Mouse (Mus musculus) embryonic facial prominence, embryonic 15.5 days (tissue): Measurements from ENCODE around the gene Kcnq1. TPM values are rescaled to one million over a fixed set of nuclear protein-coding genes. Genes with fewer than 3 reads are reported as not detected.
A peak's percentile ranks its signal among the peaks of the same experiment; 100 is the strongest.

Experiments
- ATAC-seq: fragments of 200-750 bp; cut with Nextera tagmentation; 2 replicates; pipeline ENCODE4 v1.8.0; 2017; ENCODE audit warnings: low read depth, moderate TSS enrichment; ENCODE audit not compliant: insufficient number of reproducible peaks, low FRiP score, low TSS enrichment
- H3K27ac ChIP-seq: fragments of 300-500 bp; sonication (generic); replicated peaks from 2 replicates; pipeline ENCODE4 v1.5.1; 2015; ENCODE audit warnings: mild to moderate bottlenecking, inconsistent platforms
- H3K27me3 ChIP-seq: fragments of 300-500 bp; sonication (generic); 2 replicates; pipeline ENCODE4 v1.6.1; 2015; ENCODE audit warnings: inconsistent platforms
- H3K36me3 ChIP-seq: fragments of 300-500 bp; sonication (generic); 2 replicates; pipeline ENCODE4 v1.6.1; 2015; ENCODE audit warnings: mild to moderate bottlenecking, inconsistent platforms
- H3K4me1 ChIP-seq: fragments of 300-500 bp; sonication (generic); 2 replicates; pipeline ENCODE4 v1.6.1; 2015; ENCODE audit warnings: inconsistent platforms
- H3K4me2 ChIP-seq: fragments of 300-500 bp; sonication (generic); replicated peaks from 2 replicates; pipeline ENCODE4 v1.6.1; 2015; ENCODE audit warnings: mild to moderate bottlenecking, inconsistent platforms
- H3K4me3 ChIP-seq: fragments of 300-500 bp; sonication (generic); replicated peaks from 2 replicates; pipeline ENCODE4 v1.5.1; 2015; ENCODE audit warnings: mild to moderate bottlenecking, inconsistent platforms
- H3K9ac ChIP-seq: fragments of 300-500 bp; sonication (generic); 2 replicates; pipeline ENCODE4 v1.6.1; 2015; ENCODE audit warnings: inconsistent platforms
- H3K9me3 ChIP-seq: fragments of 300-500 bp; sonication (generic); replicated peaks from 2 replicates; pipeline ENCODE4 v1.6.1; 2016; ENCODE audit warnings: inconsistent platforms
- WGBS: fragments of 180-500 bp; shearing (Covaris S2); methylation state at CpG from one replicate; pipeline ENCODE4 v1.1.7; 2015; 5-methylcytosine and 5-hydroxymethylcytosine counted together
- polyA plus RNA-seq: library from polyadenylated mRNA; unstranded; fragments of >200 nt; fragmentation: Nextera tagmentation; extraction: Ambion mirVana; gene quantifications from 2 replicates; pipeline ENCODE4 v1.2.1, GENCODE M21; 2015

The Kcnq1 gene
- polyA plus RNA-seq, 1 experiment from 2014 or later = 1.4 TPM

- Histone ChIP-seq H3K27me3 (no peaks in the 10 kb centered on the region), H3K9me3 (0 out of 2 replicates have a peak, but pooled peaks cover 3% of the 10 kb centered on the region), H3K4me3 (peak overlapping the region; percentile 58), H3K27ac (peak overlapping the region; percentile 85), H3K9ac (peak overlapping the region; percentile 35), H3K36me3 (no peaks in the 10 kb centered on the region), H3K4me2 (peak overlapping the region; percentile 43), H3K4me1 (peaks cover 24% of the 10 kb centered on the region)
- peak; percentile 91 for ATAC-seq
- 48% methylated on average over 17 of the region's 17 CpGs for WGBS
Measured at GRCm38 (mm10) chr7:143296384-143296801, 190.2 kb downstream of the Kcnq1 start.

DNA sequence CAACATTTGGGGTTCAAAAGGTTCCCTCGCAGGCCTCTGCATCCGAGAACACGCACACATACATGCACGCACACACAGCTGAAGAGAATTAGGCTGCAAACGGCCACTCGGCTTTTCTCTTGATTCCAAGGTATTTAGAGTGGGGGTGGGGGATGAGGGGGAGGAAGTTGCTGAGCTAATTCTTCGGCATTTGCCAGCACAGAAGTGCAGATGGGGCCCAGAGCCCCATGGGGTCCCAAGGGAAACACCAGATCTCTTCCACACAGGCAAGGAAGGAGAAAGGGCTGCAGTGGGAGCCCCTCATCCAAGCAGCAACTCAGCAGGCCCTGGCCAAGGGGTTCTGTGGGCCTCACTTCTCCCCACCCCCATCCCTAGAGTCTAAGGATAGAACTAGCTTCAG is 193.9 kb downstream of the Kcnq1 start:
- Histone ChIP-seq H3K27me3 (no peaks in the 10 kb centered on the region), H3K9ac (no peak overlapping the region), H3K4me1 (peaks cover 26% of the 10 kb centered on the region), H3K9me3 (0 out of 2 replicates have a peak, but pooled peaks cover 3% of the 10 kb centered on the region), H3K36me3 (no peaks in the 10 kb centered on the region), H3K4me3 (no peak overlapping the region), H3K4me2 (no peak overlapping the region), H3K27ac (peak overlapping the region; percentile 79)
- 22% methylated on average over 7 of the region's 7 CpGs for WGBS
- ATAC-seq = peak; percentile 43

DNA sequence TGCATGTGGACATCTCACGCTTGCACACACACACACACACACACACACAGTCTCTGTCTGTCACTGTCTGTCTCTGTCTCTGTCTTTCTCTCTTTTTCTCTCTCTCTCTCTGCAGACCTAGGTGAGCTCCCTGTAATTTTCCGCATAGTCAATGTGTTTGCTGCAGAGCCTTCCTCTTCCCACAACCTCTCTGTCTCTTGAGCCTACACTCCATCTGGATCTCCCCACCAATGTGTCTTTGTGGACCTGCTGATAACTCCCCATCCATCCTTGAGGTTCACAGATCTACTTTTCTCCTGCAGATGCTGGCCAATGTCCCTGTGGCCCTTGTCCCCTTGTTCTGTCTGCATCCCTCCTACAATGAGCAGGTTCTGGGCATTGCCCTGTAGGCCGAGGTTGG is 194.5 kb downstream of the Kcnq1 start:
- WGBS = 89% methylated on average over 3 of the region's 3 CpGs
- Histone ChIP-seq H3K27me3 (no peaks in the 10 kb centered on the region), H3K9me3 (no peaks in the 10 kb centered on the region), H3K4me3 (no peak overlapping the region), H3K4me2 (no peak overlapping the region), H3K4me1 (peaks cover 33% of the 10 kb centered on the region), H3K9ac (no peak overlapping the region), H3K36me3 (no peaks in the 10 kb centered on the region), H3K27ac (peak overlapping the region; percentile 79)
- ATAC-seq = no peak

GRCm38 (mm10) chr7:143302156-143302555 is 196.0 kb downstream of the Kcnq1 start:
- WGBS = 80% methylated on average over 7 of the region's 7 CpGs
- no peaks in the 10 kb centered on the region for H3K36me3 ChIP-seq

DNA sequence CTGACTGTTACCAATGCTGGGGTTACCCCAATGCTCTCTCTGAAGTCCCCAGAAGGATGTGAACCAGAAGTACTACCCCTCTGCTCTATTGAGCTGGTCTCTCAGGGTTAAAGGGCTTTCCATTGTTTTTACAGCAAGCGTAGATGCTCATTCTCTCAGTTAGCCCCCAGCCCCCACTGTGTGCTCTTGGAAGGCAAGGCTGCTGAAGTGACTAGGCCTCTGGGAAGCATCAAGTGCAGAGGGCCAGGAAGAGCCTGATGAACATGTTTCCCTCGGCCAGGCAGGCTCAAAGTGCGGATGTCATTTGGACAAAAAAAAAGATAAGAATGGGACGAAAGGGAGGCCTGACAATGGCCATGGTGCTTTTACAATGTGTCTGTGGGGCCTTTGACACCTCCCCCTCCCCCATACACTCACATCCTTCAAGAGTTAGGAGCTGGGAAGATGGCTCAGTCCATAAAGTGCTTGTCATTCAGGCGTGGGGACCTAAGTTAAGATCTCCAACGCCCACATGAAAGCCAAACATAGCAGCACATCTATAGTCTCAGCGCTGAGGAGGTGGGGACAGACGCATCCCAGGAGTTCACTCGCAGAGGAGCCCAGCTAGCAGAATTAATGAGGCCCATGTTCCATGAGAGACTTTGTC is 196.6 kb downstream of the Kcnq1 start:
- 71% methylated on average over 9 of the region's 9 CpGs for WGBS
- no peak overlapping the region for H3K27ac ChIP-seq
- no peak for ATAC-seq
- H3K4me3 ChIP-seq = no peak overlapping the region
- no peaks in the 10 kb centered on the region for H3K27me3 ChIP-seq
- no peak overlapping the region for H3K4me2 ChIP-seq
- no peaks in the 10 kb centered on the region for H3K36me3 ChIP-seq
- H3K9me3 ChIP-seq = no peaks in the 10 kb centered on the region
- H3K9ac ChIP-seq = no peak overlapping the region
- peaks cover 36% of the 10 kb centered on the region for H3K4me1 ChIP-seq

More at GRCm38 (mm10) chr7:143302156-143302555, 196.0 kb downstream of the Kcnq1 start:
- Histone ChIP-seq H3K4me3 (no peak overlapping the region), H3K27me3 (no peaks in the 10 kb centered on the region), H3K4me1 (peaks cover 38% of the 10 kb centered on the region), H3K4me2 (no peak overlapping the region), H3K9ac (no peak overlapping the region), H3K27ac (no peak overlapping the region), H3K9me3 (no peaks in the 10 kb centered on the region)
- ATAC-seq = no peak

DNA sequence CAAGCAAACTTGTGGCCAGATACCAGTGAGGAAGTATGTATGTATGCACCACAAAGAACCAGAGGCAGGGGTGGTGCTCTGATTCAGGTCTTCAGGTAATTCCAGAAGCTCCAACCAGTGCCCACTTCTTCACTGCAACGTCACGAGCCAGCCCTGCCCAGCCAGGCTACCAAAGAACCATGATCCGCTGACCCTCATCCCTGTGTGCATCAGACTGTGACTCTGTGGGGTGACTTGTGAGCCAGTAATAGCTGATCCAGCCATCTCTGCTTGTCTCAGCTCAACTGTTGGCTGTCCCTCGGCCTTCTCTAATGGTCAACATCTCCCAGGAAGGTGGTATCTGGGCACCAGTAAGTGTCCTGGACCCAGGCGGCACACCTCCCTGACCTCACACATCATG is 197.4 kb downstream of the Kcnq1 start:
- no peak overlapping the region for H3K4me2 ChIP-seq
- H3K27me3 ChIP-seq = no peaks in the 10 kb centered on the region
- H3K9ac ChIP-seq = no peak overlapping the region
- H3K4me3 ChIP-seq = no peak overlapping the region
- WGBS = 92% methylated on average over 5 of the region's 5 CpGs
- no peaks in the 10 kb centered on the region for H3K9me3 ChIP-seq
- H3K4me1 ChIP-seq = peaks cover 36% of the 10 kb centered on the region
- no peak for ATAC-seq
- H3K27ac ChIP-seq = no peak overlapping the region
- H3K36me3 ChIP-seq = no peaks in the 10 kb centered on the region

DNA sequence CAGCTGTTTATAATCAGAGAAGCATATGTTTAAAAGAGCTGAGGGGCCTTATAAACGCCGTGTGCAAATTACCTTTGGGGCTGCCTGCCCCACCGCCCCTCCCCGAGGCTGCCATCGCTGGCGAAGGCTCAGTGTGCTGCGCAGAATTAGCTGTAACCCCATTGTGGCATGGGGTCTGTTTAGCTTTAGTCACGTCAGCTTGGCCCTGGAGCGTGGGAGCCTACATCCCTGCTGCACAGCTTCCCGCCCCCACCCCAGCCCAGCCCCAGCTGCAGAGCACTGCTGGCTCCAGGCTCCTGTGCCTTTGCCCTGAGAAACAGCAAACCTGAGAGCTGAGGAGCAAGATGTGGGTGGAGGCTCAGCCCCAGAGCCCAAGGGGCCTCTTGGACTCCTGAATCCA is 199.6 kb downstream of the Kcnq1 start:
- WGBS = 22% methylated on average over 10 of the region's 10 CpGs
- no peaks in the 10 kb centered on the region for H3K9me3 ChIP-seq
- H3K4me3 ChIP-seq = no peak overlapping the region
- no peaks in the 10 kb centered on the region for H3K36me3 ChIP-seq
- ATAC-seq = peak; percentile 88
- 0 out of 2 replicates have a peak overlapping the region, but pooled peaks have one; percentile 17 for H3K4me2 ChIP-seq
- no peak overlapping the region for H3K9ac ChIP-seq
- H3K4me1 ChIP-seq = peaks cover 44% of the 10 kb centered on the region
- H3K27me3 ChIP-seq = no peaks in the 10 kb centered on the region
- peak overlapping the region; percentile 83 for H3K27ac ChIP-seq

DNA sequence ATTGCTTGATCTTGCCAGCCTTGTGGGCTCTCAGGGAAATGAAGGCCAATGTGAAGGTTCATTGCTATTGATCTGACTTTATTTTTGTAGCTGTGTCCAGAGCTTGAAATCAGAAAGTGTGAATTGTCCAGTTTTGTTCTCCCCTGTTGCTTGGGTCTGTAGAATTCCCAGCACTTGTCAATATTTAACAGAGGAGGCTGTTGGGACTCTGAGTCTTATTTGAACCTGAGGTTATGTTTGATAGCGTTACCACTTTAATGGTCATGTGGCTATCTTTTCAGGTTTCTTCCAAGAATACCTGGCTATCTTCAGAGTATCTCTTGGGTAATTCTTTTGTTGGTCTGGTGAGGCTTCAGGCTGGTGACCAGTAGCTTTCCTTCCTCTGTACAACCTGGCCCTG is 201.8 kb downstream of the Kcnq1 start:
- Histone ChIP-seq H3K9ac (no peak overlapping the region), H3K27ac (no peak overlapping the region), H3K9me3 (no peaks in the 10 kb centered on the region), H3K27me3 (no peaks in the 10 kb centered on the region), H3K36me3 (no peaks in the 10 kb centered on the region), H3K4me2 (no peak overlapping the region), H3K4me3 (no peak overlapping the region), H3K4me1 (peaks cover 47% of the 10 kb centered on the region)
- ATAC-seq = no peak
- 97% methylated on average over 1 of the region's 1 CpGs for WGBS

GRCm38 (mm10) chr7:143310311-143310710 is 204.1 kb downstream of the Kcnq1 start:
- Histone ChIP-seq H3K9me3 (no peaks in the 10 kb centered on the region), H3K27me3 (no peaks in the 10 kb centered on the region), H3K4me2 (no peak overlapping the region), H3K9ac (no peak overlapping the region), H3K4me1 (peaks cover 51% of the 10 kb centered on the region), H3K4me3 (no peak overlapping the region), H3K36me3 (no peaks in the 10 kb centered on the region), H3K27ac (peak overlapping the region; percentile 85)
- 23% methylated on average over 3 of the region's 3 CpGs for WGBS
- no peak for ATAC-seq

DNA sequence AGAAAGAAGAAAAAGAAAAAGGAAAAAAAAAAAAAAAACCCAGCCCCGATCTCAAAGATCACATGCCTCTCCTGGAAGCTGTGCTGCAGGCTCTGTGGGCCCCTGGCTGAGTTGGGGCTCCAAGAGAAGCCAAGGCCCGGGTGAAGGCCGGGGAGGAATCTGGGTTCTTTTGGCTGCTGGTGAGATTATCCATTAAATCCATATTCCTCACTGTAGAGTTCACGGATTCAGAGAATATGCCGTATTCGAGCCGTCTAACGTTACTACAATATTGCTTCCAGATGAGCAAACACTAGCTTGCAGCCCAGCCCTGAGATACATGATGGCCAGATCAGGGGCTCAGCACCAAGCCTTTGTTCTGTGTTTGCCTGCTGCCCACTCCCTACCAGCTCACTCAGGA is 204.7 kb downstream of the Kcnq1 start:
- peaks cover 46% of the 10 kb centered on the region for H3K4me1 ChIP-seq

DNA sequence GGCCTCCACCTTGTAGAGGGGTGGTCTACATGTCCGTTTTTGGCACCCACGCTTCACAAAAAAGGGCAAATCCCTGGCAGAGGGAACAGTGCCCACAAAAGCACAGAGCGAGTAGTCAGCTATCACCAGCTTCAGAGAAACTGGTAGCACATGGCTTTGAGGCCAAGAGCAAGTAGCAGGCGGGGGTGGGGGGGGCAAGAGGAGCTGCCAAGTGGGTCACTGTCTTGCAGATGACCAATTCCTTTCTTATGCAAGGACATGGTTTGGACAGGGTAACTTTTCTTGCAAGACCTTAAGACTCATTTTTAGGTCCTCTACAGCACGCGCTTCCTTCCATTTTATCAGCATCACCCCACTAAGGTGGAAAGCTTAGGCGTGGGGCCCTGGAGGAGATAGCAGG is 205.3 kb downstream of the Kcnq1 start:
- ATAC-seq = no peak

More for the DNA sequence above, 204.7 kb downstream of the Kcnq1 start:
- Histone ChIP-seq H3K9ac (no peak overlapping the region), H3K4me3 (no peak overlapping the region), H3K27ac (peak overlapping the region; percentile 85), H3K36me3 (no peaks in the 10 kb centered on the region), H3K9me3 (no peaks in the 10 kb centered on the region), H3K27me3 (no peaks in the 10 kb centered on the region), H3K4me2 (no peak overlapping the region)
- ATAC-seq = peak; percentile 69; the same call in 1 of the 2 replicates
- WGBS = 34% methylated on average over 8 of the region's 8 CpGs

More for the DNA sequence above, 205.3 kb downstream of the Kcnq1 start:
- Histone ChIP-seq H3K4me3 (no peak overlapping the region), H3K36me3 (no peaks in the 10 kb centered on the region), H3K27me3 (no peaks in the 10 kb centered on the region), H3K4me2 (no peak overlapping the region), H3K4me1 (peaks cover 40% of the 10 kb centered on the region), H3K27ac (peak overlapping the region; percentile 85), H3K9ac (no peak overlapping the region), H3K9me3 (no peaks in the 10 kb centered on the region)
- WGBS = 83% methylated on average over 7 of the region's 7 CpGs
